Mouse (Mus musculus): ENCODE measurements around the gene Iqgap2. TPM values are rescaled to one million over a fixed set of nuclear protein-coding genes. Genes with fewer than 3 reads are reported as not detected.

Gene Iqgap2
- total and polyA plus RNA-seq, 3 experiments: 0.27 to 0.32 TPM; not detected in 1

DNA sequence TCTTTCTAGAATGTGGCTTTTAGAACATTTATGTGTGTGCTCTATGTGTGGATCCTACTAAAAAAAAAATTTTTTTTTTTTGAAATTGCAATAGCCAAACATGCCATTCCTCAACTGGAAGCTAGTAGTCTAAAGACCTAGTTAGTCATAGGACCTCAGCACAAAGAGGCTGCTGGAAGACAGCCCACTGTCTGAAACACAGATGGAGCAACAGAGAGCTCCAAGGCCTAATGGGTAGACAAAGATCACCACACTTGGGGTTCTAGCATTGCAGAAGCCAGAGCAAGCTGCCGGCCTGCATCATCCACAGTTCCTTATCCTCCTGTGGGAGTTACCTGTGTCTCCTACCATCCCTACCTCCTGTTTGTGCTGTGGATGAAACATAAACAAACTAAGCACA, 251.3 kb downstream of the Iqgap2 start:
- no peak for TF ChIP-seq KAT2A (conservative IDR thresholded peaks at IDR 0.05; ENCODE audit: low read depth, low read length)
- no peak for TF ChIP-seq MYC (IDR thresholded peaks at IDR 0.05; ENCODE audit: low read depth, low read length)
- no peak overlapping the region for H3K9ac ChIP-seq (ENCODE audit: control insufficient read depth, low read depth, low read length, poor library complexity, severe bottlenecking)
- H3K4me1 ChIP-seq (ENCODE audit: control insufficient read depth in 1 of 2, insufficient read depth in 2 of 2, low read length in 2 of 2): no peaks in the 10 kb centered on the region
- no peaks in the 10 kb centered on the region for H3K36me3 ChIP-seq (ENCODE audit: control insufficient read depth in 1 of 2, insufficient read depth in 2 of 2, low read length in 2 of 2)
- H3K27ac ChIP-seq (ENCODE audit: control insufficient read depth, low read depth, low read length): no peak overlapping the region
- no peaks in the 10 kb centered on the region for H3K9me3 ChIP-seq (replicated peaks; ENCODE audit: insufficient read depth, low read length)
- no peak overlapping the region for H3K4me3 ChIP-seq (ENCODE audit: control insufficient read depth in 1 of 2, insufficient read depth in 1 of 2, low read depth in 2 of 2, low read length in 2 of 2)
- no peak for DNase-seq (ENCODE audit: low read depth, low spot score)
- H3K27me3 ChIP-seq (ENCODE audit: control insufficient read depth in 1 of 2, insufficient read depth in 2 of 2, low read length in 2 of 2): no peaks in the 10 kb centered on the region; a peak in 1 of 4 replicates
- no peaks in the 10 kb centered on the region for H3K79me2 ChIP-seq (ENCODE audit: control insufficient read depth, insufficient read depth, low read length, poor library complexity)

DNA sequence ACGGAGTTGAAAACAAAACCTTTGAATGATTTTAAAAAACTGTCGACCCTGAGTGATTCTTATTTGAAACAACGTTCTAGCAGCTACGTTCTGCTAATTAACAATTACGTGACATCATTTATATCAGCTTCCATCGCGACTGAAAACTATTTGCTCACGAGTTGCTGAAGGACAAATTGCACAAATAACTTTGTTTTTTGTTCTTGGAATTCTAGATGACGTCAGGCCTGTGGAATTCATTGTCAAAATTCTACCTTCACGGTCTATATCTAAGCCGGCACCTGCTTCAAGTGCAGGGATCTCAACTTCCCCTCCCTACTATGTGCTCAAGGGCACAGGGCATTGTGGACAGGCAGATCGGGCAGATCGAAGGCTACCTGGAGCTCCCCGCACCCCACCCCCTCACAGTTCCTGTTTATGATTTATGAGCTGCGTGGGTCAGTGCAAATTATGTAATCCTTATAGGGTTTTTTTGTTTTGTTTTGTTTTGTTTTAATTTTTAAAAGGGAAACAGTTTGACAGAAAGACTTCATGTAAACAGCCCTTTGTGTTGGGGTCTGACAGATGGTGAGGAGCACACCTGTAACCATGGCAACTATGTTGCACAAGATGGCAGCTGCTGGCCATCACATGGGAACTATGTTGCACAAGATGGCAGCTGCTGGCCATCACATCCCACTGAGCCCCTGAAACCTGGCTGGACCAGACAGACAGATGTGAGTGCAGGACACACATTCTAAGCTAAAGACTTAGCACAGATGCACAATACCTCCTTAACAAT, 252.2 kb downstream of the Iqgap2 start:
- no peak for TF ChIP-seq TBP (IDR thresholded peaks at IDR 0.05; ENCODE audit: low read depth, low read length)
- TF ChIP-seq KAT2A (conservative IDR thresholded peaks at IDR 0.05; ENCODE audit: low read depth, low read length): no peak
- TF ChIP-seq CHD1 (IDR thresholded peaks at IDR 0.05; ENCODE audit: low read depth, low read length): no peak
- no peak for TF ChIP-seq JUND (IDR thresholded peaks at IDR 0.05; ENCODE audit: low read depth, low read length)
- no peak for TF ChIP-seq TAL1 (IDR thresholded peaks at IDR 0.05; ENCODE audit: low read length)
- no peak for TF ChIP-seq SMC3 (IDR thresholded peaks at IDR 0.05; ENCODE audit: low read depth, low read length)
- no peak for TF ChIP-seq NRF1 (IDR thresholded peaks at IDR 0.05; ENCODE audit: insufficient read depth, low read depth, low read length, poor library complexity, severe bottlenecking)
- TF ChIP-seq CTCF (IDR thresholded peaks at IDR 0.05 in 2 of 3, conservative IDR thresholded peaks at IDR 0.05 in 1 of 3; ENCODE audit: control insufficient read depth in 1 of 3, insufficient read depth in 1 of 3, low read depth in 2 of 3, low read length in 3 of 3, poor library complexity in 1 of 3, severe bottlenecking in 1 of 3): no peak
- no peak for TF ChIP-seq ZC3H11A (IDR thresholded peaks at IDR 0.05; ENCODE audit: low read depth, low read length)
- TF ChIP-seq MXI1 (IDR thresholded peaks at IDR 0.05; ENCODE audit: low read depth, low read length): no peak
- no peak for TF ChIP-seq UBTF (IDR thresholded peaks at IDR 0.05; ENCODE audit: borderline replicate concordance, insufficient read depth, low read depth, low read length)
- no peak for TF ChIP-seq NELFE (IDR thresholded peaks at IDR 0.05; ENCODE audit: low read depth, low read length)
- Histone ChIP-seq H3K27ac (ENCODE audit: control insufficient read depth, low read depth, low read length) (no peak overlapping the region), H3K4me3 (ENCODE audit: control insufficient read depth in 1 of 2, insufficient read depth in 1 of 2, low read depth in 2 of 2, low read length in 2 of 2) (no peak overlapping the region), H3K27me3 (ENCODE audit: control insufficient read depth in 1 of 2, insufficient read depth in 2 of 2, low read length in 2 of 2) (no peaks in the 10 kb centered on the region; a peak in 1 of 4 replicates), H3K9ac (ENCODE audit: control insufficient read depth, low read depth, low read length, poor library complexity, severe bottlenecking) (no peak overlapping the region), H3K4me1 (ENCODE audit: control insufficient read depth in 1 of 2, insufficient read depth in 2 of 2, low read length in 2 of 2) (peaks cover 0 to 8% of the 10 kb centered on the region in 2 experiments; a peak in 2 of 4 replicates), H3K9me3 (replicated peaks; ENCODE audit: insufficient read depth, low read length) (no peaks in the 10 kb centered on the region), H3K36me3 (ENCODE audit: control insufficient read depth in 1 of 2, insufficient read depth in 2 of 2, low read length in 2 of 2) (peaks cover 0 to 2% of the 10 kb centered on the region in 2 experiments; a peak in 2 of 4 replicates), H3K79me2 (ENCODE audit: control insufficient read depth, insufficient read depth, low read length, poor library complexity) (no peaks in the 10 kb centered on the region)
- DNase-seq (ENCODE audit: low read depth, low spot score): no peak

DNA sequence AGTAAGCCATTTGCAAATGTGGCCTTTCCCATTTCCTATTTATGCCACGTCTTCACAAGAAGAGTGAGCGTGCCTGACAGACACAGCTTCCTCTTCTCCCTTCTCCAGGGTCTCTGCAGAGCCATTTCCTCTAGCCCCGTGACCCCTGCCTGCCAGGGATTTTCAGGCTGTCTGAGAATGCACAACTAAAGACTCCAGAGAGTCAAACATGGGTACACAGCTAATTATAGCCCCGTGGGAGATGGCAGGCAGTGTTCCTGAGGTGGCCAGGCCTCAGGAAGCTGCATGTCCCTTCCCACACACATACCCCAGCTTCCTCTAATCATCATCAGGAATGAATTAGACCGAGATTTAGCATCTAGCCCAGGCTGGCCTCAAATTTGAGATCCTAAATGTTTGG, 252.8 kb downstream of the Iqgap2 start:
- no peak overlapping the region for H3K27ac ChIP-seq (ENCODE audit: control insufficient read depth, low read depth, low read length)
- no peak overlapping the region for H3K4me3 ChIP-seq (ENCODE audit: control insufficient read depth in 1 of 2, insufficient read depth in 1 of 2, low read depth in 2 of 2, low read length in 2 of 2)

More for the DNA sequence above, 252.8 kb downstream of the Iqgap2 start:
- no peaks in the 10 kb centered on the region for H3K9me3 ChIP-seq (replicated peaks; ENCODE audit: insufficient read depth, low read length)
- peaks cover 0 to 9% of the 10 kb centered on the region in 2 experiments; a peak in 2 of 4 replicates for H3K4me1 ChIP-seq (ENCODE audit: control insufficient read depth in 1 of 2, insufficient read depth in 2 of 2, low read length in 2 of 2)
- no peak for DNase-seq (ENCODE audit: low read depth, low spot score)
- H3K79me2 ChIP-seq (ENCODE audit: control insufficient read depth, insufficient read depth, low read length, poor library complexity): no peaks in the 10 kb centered on the region
- H3K36me3 ChIP-seq (ENCODE audit: control insufficient read depth in 1 of 2, insufficient read depth in 2 of 2, low read length in 2 of 2): peaks cover 0 to 2% of the 10 kb centered on the region in 2 experiments; a peak in 2 of 4 replicates
- TF ChIP-seq MXI1 (IDR thresholded peaks at IDR 0.05; ENCODE audit: low read depth, low read length) (no peak), BHLHE40 (IDR thresholded peaks at IDR 0.05; ENCODE audit: borderline replicate concordance, low read depth, low read length) (no peak), USF2 (IDR thresholded peaks at IDR 0.05; ENCODE audit: borderline replicate concordance in 1 of 2, insufficient read depth in 1 of 2, low read depth in 1 of 2, low read length in 2 of 2) (no peak)
- H3K9ac ChIP-seq (ENCODE audit: control insufficient read depth, low read depth, low read length, poor library complexity, severe bottlenecking): no peak overlapping the region
- no peaks in the 10 kb centered on the region; a peak in 1 of 4 replicates for H3K27me3 ChIP-seq (ENCODE audit: control insufficient read depth in 1 of 2, insufficient read depth in 2 of 2, low read length in 2 of 2)
